Mouse (Mus musculus) thymus, postnatal 36 days (tissue): ENCODE results near the gene Psmd8.
"Not testable (repeated sequence)": the region's sequence is repeated elsewhere in the genome, so short reads cannot be mapped to it uniquely, and the experiment has no call there.

Source experiments
- DNase-seq, 2 experiments: peaks; one replicate each; pipeline ENCODE4 v3.0.0; 2022; ENCODE audit warnings: mixed read lengths in 2 of 2

Gene Psmd8

DNA sequence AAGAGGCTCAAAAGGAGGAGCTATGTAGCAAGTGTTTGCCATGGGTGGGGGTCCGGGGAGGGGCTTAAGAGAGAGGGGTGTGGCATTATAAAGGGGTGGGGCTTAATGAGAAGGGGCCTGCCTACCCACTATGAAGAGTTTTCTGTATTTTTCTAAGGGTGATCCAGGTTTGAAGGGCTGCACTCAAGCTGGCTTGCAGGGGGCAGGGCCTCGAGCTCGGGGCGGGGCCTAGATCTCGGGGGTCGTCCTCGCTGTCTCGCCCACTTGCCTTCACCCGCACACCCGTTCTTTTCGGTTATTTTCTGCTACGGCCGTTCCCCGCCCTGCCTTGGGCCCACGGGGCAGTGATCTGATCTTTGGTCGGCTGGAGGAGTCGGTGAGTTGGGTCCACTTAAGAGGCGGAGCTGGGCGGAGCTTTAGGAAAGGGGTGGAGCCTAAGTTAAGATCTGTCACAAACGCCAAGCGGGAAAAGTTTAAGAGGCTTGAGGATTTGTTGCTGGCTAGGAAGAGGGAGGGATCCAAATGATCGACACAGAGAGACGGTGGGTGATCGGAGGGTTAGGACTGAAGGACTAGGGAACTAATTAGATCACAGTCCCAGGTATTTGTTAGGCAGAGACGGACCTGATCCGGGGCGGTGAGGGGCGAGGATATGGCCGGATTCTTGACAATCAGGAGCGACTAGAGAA is 10.3 kb downstream of the Psmd8 start, which contains the start of the genes Ggn and Spred3:
Ggn (plus strand) TSS at position 145 of the 689 bp plus-strand sequence.
Spred3 (minus strand) TSS at position 346 of the 689 bp plus-strand sequence.
- peak in 1 of 2 experiments; percentile 42 for DNase-seq

DNA sequence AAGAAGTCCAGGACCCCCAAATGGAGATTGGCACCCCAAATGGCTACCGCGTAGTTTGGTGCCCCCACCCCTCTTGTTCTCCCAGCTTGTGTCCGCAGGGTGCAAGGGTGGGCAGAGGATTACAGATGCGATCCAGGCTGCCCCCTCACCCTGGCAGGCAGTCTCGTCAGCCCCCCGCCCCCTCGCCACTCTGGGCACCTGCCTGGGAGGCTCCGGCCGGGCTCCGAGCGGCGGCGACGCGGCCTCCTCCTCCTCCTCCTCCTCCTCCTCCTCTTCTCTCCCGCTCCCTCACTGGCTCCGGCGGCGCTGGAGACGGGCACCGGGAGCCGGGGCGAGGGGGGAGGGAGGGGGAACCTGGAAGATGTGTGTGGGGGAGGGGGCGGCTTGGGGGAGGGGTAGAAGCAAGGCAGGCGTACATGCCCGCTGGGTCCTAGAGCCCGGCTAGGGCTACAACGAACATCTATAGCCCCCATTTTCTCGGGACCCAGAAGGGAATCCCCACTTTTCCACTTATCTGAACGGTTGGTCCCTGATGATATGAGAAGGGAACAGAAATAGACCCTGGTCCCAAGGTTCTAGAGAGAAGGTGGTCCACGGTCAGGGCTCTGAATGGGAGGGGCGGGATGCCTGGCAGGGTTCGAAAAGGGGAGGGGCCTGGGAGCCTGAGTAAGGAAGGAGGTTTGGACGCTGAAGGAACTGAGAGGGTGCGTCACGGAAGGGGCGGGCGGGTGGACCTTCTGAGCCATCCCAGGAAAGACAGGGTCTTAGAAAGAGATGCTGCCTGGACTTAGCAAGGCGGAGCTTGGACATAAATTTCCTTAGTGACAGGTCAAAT is 11.1 kb downstream of the Psmd8 start:
- peak in 1 of 2 experiments; percentile 48 for DNase-seq

DNA sequence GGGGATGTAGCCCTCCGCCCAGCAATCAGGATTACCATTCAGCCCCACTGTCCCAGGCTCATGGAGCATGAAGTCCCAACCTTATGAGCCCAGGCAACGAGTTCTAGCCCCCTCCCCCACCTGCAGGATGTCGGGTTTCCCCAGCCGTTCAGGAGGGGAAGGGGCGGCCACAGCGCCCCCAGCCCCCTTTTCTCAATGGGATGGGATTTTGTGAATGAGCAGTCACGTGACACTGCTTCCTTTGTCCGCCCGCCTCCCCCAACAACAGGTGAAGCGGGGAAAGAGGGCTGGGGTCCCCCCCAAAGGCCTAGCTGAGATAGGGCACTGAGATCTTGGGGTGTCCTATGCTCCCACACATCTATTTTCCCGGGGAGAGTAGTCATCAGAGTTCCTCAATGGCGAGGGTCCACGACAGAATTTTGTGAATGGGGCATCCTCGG is 11.7 kb downstream of the Psmd8 start:
- no peak for DNase-seq

DNA sequence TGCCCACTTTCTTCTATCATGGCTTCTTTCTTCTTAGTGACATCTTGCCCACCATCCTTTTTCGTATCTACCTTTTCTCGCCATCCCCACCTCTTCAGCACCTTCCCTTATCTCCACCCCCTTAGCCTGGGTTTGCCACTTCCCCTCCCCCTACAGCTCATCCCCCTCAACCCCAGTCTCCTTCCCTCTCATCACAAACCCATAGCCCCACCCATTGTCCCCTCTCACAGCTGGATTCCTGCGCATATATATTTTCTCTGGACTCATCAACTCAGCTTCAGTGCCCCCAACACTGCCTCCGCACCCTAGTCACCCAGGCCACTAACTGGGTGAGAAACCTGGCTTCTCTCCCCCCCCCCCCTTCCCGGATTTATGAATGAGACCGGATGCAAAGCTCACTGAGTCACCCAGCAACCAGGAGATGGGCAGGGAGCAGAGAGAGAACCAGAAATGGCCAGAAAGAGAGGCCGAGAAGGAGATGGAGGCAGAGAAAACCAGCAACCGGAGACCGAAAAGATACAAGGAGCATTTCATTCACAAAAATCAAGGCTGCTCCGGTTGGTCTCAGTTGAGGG is 12.3 kb downstream of the Psmd8 start:
- no peak for DNase-seq

DNA sequence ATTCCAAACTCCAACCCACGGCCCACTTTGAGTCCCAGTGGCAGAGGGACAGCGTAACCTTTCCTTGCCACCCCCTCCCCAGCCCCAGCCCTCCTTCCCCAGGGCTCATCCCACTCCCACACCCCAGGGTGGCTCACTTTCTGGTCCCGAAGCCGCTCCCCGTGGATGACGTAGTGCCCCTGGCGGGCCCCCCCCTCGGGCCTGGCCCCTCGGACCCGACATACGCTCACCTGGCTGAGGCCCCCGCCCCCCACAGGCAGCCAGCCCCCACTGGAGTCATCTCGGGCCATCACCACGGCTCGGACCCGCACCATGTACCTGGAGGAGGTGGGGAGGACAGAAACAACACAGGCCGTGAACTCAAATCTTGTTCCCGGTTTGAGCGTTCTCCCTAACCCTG is 12.8 kb downstream of the Psmd8 start:
- no peak for DNase-seq

DNA sequence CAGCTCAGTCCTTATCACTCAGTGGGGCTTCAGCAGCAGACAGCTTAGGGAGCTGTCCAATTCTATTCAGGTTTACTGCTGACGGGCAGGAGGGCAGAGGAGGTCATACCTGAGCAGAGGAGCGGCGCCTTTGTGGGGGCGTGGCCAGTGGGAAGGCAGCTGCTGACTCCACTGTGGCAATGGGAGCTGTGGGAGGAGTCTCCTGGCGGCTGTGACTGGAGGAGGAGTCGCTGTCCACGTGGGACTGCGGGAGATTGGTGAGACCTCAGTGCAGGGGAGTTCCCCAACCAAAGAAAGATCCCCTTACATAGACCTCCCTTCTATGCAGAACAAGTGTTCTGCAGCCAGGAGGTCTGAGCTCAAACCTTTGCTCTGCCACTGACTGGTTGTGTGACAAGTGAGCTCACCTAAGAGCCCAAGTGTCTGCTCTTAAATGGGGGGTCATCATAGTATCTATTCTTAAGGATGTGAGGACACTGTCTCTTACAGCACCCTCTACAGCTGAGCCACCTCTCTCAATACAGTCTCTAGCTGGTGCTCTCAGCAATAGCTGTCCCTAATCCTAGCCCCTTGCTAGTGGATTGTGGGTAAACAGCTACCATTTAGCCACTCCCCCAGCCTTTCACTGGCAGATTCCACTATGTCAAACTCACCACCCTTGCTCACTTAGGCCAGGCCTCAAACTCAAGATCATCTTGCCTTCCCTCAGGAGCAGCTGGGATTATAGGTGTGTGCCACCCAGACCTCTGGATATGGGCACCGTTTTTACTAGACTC is 17.6 kb downstream of the Psmd8 start:
- peak in 1 of 2 experiments; percentile 67 for DNase-seq

DNA sequence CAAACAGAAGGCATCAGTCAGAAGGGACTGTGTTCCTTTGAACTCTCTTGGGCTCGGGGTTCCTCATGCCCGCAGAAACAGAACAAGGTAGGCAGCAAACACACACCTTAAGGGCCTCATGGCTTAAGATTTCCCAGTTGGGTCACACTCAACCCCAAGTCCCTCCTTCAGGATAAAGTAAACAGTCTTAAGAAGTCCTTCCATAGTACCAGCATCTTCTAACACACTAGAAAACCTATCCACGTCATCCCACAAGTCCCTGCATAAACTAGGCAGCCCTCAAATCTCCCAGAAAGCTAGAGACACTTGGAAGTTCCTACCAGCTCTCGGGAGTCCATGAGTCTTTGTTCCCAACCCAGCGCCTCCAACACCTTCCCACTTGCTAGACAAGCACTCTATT is 18.2 kb downstream of the Psmd8 start:
- DNase-seq: no peak

DNA sequence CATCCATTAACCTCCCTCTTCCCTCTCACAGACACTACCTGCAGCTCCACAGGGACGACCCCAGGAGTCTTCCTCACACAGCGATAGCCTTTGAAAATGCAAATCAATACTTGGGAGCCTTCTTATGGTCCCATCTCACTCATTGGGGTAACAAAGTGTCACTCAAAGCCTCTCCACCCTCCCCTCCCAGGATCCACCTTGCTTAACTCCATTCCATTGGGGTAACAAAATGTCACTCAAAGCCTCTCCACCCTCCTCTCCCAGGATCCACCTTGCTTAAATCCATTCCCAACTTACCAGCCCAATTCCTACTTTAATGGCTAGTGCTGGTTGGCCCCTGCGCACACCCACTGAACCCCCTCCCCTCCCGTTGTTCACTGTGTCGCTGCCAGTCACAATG is 22.2 kb downstream of the Psmd8 start:
- DNase-seq: no peak

DNA sequence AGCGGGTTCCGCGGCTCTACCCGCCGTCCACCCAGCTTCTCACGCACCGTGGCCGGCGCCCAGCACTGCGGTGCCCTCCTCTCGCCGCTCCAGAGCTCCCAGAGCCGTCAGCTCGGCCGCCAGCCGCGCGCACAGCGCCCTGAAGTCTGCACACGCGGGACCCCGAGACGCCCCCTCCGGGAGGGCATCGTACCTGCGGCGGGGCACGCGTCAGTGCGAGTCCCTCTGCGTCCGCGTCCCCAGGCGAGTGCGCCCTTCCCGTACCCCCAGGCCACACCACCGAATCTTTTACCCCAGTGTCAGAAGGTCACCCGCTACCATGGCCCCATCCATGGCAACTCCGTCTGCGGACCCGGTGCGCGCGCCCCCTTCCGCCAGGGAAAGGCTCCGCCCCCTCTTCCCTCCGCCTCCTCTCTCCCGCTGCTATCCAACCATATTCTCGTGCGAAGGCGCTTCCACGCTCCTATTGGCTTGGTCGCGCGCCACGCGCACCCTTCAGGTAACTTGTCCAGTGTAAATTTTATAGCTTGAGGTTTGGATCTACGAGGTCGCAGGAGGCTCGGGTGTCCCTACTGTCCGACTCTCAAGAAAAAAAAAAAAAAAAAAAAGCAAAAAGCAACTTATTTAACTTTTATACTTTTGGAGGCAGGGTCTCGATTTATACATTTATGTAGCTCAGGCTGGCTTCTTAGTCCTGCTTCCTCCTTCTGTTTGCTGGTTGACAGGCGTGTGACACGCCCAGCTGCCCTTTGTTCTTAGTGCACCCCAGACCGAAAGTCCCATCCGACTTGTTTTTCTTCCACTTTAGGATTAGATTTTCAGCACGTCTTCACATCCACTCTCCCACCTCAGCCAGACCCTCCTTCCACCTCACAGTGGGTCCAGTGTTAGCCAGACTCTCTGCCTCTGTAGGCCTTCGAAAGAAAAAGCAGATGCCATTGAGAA is 24.4 kb downstream of the Psmd8 start, which contains the start of gene Fam98c:
Fam98c (minus strand) TSS at position 397 of the 945 bp plus-strand sequence.
- peak; percentile 83 to 88 for DNase-seq

DNA sequence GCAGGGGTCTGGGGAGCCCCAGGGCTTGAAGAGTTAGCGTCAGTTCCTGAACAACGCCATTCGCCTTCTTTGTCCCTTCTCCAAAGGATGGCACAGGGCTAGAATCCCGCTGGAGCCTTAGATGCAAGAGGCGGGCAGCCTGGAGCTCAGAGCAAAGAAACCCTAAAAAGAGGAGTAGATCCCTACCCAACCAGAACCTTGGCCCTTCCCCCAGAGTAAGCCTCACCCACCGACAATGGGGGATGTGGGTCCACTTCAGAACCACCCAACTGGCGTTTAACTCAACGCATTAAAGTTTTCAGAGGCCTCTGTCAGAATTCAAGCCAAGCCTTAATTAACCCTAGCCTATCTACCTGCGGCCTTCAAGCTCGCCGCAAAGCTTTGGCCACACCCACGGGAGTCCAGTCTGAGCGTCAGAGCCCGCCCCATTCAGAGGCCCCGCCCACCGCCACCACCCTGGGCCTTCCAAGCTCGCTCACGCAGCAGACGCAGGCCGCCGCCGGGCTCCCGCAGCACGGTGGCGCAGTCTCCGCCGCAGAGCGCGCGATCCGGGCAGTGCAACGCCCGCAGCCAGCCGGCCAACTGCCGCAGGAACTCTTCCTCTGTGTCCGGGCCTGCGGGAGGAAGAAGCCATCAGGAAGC is 25.2 kb downstream of the Psmd8 start:
- DNase-seq: peak; percentile 85 to 88

DNA sequence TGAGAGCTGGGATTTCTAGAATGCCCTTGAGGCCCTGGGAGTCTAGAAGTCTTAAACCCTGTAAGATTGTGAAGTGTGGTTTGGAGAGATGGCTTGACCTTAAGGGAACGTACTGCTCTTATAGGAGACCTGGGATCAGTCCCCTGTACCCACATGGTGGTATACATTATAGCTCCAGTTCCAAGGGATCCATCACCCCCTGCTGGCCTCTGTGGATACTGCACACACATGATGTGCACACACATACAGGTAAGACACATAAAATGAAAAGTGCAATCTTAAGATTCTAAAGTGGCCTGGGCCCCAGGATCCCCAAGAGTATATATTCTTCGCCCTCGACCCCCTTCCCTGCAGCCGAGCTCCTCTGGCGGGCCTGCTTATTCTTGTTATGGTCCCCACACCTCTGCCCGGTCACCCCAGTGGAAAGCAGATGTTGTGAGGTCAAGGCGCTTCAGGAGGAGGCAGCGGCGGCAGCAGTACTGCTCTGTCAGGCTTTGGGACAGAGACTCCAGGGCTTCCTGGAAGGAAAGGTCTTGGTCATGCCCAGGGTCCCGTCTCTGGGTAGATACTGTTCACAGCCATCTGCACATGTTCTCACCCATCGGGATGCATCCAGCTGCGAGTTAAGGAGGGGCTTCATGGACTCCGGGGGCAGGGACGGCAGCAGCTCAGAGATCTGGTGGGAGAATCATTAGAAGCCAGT is 26.3 kb downstream of the Psmd8 start:
- no peak for DNase-seq

DNA sequence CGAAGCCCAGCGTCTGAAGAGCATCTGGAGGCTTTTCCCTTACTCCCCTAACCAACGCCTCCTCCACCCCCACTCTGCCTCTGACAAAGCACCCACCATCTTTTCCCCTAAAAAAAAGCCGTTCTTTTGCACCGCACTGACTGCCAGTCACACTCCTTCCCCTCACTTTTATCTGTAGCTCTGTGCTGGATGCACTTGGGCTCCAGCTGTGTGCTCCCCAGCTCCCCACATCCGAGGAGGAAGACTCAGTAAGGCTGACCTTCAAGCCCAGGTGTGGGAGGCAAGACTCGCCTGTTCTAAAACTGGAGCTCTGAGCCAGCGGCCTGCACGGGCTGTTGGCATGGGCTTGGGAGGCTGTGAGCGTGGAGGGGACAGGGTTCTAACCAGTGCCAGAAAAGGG is 29.0 kb downstream of the Psmd8 start:
- DNase-seq: peak in 1 of 2 experiments; percentile 56

DNA sequence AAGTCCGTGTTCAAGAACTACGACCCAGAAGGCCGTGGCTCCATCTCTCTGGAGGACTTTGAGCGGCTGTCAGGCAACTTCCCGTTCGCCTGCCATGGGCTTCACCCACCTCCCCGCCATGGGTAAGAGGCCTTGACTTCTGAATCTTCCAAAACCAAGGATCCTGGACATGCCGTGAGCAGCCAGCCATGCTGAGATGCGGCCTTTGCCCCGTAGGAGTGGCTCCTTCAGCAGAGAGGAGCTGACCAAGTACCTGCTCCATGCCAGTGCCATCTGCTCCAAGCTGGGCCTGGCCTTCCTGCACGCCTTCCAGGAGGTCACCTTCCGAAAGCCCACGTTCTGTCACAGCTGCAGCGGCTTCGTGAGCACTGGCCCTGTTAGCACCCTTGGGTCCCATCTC is 31.7 kb downstream of the Psmd8 start:
- no peak for DNase-seq

DNA sequence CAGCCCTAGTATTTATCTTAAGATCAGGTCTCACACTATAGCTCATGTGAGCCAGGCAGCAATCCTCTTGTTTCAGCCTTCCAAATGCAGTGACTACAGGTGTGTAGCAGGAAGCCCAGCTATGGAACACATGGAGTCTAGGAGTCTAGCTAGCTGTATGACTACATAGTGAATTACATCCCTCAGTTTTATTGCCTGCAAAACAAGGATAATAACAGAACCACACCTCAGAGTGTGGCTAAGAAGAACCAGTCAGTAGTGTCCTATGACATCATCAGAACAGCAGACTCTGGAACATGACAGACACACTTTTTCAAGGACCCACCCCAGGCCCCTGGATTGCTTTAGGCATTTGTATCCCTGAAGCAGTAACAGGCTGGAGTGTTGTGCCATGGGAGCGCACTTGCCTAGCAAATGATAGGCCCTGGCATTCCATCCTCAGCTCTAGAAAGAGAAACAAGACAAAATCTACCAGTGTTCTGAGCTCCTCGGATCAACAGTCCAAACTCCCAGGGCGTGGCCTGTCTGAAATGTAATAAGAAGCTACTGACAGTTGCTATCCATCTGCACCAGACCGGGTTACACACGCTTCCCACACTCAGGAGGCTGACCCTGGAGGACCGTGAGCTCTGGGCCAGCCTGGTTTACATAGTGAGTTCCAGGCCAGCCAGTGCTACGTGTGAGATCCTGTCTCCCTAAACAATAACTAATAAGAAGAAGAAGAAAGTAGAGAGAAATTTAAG is 33.7 kb downstream of the Psmd8 start:
- no peak for DNase-seq

DNA sequence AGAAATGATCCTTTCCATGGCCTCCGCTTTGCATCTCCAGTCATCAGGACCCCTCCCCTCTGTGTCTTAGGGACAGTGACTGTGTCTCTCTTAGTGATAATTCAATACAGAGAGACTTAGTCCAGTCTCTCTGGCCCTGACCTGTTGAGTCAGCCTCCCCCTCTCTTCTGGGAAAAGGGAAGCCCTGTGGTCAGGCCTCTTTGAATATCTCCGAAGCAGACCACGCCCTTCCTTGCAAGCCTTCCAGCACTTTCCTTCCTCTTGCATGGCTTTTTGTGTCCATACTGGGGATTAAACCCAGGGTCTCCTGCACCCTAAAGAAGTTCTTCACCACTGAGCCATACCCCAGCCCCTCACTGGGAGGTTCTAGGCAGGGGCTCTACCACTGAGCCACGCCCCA is 36.5 kb downstream of the Psmd8 start:
- DNase-seq: no peak

DNA sequence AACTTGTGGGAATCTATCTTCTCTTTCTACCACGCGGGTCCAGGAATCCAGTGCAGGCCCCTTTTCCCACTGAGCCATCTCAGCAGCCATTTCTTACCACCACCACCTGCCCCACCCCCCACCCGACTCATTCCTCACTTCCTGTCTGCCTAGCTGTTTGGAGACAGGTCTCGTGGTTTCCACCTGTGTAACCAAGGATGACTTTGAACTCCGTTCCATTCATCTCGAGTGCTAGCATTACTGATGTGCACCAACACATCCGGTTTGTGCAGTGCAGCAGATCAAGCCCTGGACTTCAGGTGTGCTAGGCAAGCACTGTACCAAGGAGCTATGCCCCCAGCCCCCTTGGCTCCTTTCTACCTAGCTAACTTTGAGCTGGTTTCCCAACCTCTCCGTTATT is 39.1 kb downstream of the Psmd8 start:
- DNase-seq: peak; percentile 47 to 72

DNA sequence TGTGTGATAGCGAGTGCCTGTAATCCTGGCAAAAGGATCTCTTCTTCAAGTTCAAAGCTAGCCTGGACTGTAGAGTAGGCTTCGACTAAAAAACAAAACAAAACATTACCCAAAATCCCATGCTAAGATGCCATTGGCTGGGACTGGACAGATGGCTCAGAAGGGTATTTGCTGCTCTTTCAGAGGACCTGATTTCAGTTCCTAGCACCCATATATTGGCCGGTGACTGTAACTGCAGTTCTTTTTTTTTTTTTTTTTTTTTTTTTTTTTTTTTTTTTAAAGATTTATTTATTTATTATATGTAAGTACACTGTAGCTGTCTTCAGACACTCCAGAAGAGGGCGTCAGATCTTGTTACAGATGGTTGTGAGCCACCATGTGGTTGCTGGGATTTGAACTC is 41.3 kb downstream of the Psmd8 start:
- DNase-seq: not testable (repeated sequence)

DNA sequence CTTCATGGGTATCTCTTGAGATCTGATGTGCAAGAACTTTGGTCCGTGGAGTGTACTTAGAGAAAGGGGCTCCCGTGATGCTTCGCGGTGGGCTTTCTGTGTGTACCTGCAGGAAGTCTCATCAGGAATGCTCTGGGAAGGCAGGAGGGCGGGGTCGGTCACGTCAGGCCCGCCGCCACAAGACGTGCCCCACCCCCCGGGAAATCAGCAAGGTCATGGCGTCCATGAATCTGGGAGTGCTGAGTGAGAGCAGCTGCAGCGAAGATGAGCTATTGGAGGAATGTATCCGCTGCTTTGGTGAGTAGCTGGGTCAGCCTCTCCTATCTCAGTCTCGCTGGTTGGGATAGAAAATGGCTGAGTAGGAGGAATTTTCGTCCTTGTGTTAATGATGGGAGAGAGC is 43.1 kb downstream of the Psmd8 start:
- no peak for DNase-seq

DNA sequence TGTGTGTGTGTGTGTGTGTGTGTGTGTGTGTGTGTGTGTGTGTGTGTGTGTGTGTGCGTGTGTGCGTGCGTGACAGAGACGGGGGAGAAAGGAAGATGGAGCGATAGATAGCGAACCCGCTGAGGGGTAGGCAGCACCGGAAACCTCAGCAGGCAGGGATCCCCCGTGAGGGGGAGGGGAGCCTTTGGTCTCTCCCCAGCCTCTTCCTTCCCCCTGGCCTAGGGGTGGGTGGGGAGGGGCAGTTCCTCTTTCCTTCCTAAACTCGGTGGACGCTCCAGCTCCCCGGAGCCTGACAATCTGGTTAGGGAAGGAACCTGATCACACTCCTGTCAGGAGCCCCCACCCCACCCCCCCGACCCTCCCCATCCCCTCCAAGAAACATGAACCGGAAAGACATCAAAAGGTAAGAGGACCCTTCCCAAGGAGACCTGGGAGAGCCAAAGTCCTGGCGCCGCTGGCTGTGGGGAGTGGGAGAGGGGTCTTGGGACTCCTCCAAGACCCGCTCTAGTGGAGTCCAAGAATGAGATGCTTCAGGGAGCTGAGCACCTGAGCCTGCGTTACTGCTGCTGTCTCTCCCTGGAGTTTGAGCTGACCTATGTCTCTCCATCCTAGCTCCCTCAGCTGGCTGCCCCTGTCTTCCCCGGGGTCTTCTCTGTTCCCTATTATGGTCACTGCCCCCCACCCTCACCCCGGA is 45.7 kb downstream of the Psmd8 start, which contains the start of gene Rasgrp4:
Rasgrp4 (plus strand) TSS at position 159 of the 694 bp plus-strand sequence.
- DNase-seq: peak; percentile 86 to 93
